Mouse (Mus musculus) embryonic facial prominence, embryonic 15.5 days (tissue): ENCODE measurements around the gene Snd1. TPM values are rescaled to one million over a fixed set of nuclear protein-coding genes. Genes with fewer than 3 reads are reported as not detected.
A peak's percentile ranks its signal among the peaks of the same experiment; 100 is the strongest.

Experiments used
- ATAC-seq: fragments of 200-750 bp; cut with Nextera tagmentation; 2 replicates; pipeline ENCODE4 v1.8.0; 2017; ENCODE audit warnings: low read depth, moderate TSS enrichment; ENCODE audit not compliant: insufficient number of reproducible peaks, low FRiP score, low TSS enrichment
- H3K27ac ChIP-seq: fragments of 300-500 bp; sonication (generic); replicated peaks from 2 replicates; pipeline ENCODE4 v1.5.1; 2015; ENCODE audit warnings: mild to moderate bottlenecking, inconsistent platforms
- H3K27me3 ChIP-seq: fragments of 300-500 bp; sonication (generic); 2 replicates; pipeline ENCODE4 v1.6.1; 2015; ENCODE audit warnings: inconsistent platforms
- H3K36me3 ChIP-seq: fragments of 300-500 bp; sonication (generic); 2 replicates; pipeline ENCODE4 v1.6.1; 2015; ENCODE audit warnings: mild to moderate bottlenecking, inconsistent platforms
- H3K4me1 ChIP-seq: fragments of 300-500 bp; sonication (generic); 2 replicates; pipeline ENCODE4 v1.6.1; 2015; ENCODE audit warnings: inconsistent platforms
- H3K4me2 ChIP-seq: fragments of 300-500 bp; sonication (generic); replicated peaks from 2 replicates; pipeline ENCODE4 v1.6.1; 2015; ENCODE audit warnings: mild to moderate bottlenecking, inconsistent platforms
- H3K4me3 ChIP-seq: fragments of 300-500 bp; sonication (generic); replicated peaks from 2 replicates; pipeline ENCODE4 v1.5.1; 2015; ENCODE audit warnings: mild to moderate bottlenecking, inconsistent platforms
- H3K9ac ChIP-seq: fragments of 300-500 bp; sonication (generic); 2 replicates; pipeline ENCODE4 v1.6.1; 2015; ENCODE audit warnings: inconsistent platforms
- H3K9me3 ChIP-seq: fragments of 300-500 bp; sonication (generic); replicated peaks from 2 replicates; pipeline ENCODE4 v1.6.1; 2016; ENCODE audit warnings: inconsistent platforms
- WGBS: fragments of 180-500 bp; shearing (Covaris S2); methylation state at CpG from one replicate; pipeline ENCODE4 v1.1.7; 2015; 5-methylcytosine and 5-hydroxymethylcytosine counted together
- polyA plus RNA-seq: library from polyadenylated mRNA; unstranded; fragments of >200 nt; fragmentation: Nextera tagmentation; extraction: Ambion mirVana; gene quantifications from 2 replicates; pipeline ENCODE4 v1.2.1, GENCODE M21; 2015

The Snd1 gene
- polyA plus RNA-seq, 1 experiment from 2014 or later = 112 TPM

DNA sequence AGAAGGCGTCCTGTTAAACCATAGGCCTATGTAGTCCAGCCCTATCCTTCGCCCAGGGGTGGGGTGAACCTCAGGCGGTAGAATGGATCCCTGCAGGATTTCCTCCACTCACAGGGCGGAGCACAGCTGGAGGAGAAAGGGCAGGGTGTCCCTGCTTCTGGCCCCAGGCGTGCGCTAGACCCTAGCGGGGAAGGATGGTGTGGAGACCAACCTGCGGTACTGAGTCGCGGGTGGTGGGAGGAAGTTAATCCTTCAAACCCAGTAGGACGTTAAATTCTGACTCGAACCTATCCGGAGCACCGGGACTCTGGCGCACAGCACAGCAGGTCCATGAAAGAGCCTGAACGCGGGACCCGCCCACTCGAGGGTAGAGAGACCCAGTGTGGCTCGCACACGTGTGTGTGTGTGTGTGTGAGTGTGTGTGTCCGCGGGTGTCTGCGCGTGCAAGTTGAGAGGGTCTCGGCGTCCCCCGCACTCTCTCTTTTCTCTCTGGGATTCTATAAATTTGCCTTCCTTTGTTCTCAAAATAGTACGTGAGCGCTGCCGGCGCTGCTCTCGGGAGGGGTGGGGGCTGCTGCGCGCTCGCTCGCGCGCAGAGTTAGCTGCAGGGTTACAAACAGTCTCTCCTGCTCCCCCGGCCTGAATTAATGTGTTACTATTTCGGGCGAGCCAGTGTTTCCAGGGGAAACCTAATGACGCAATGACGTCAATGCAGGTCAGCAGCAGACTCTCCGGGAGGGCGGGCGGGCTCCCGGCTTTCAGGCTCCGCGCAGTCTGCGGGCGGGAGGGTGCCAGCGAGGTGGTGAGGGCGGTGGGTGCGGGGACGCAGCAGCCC lies 506.0 kb downstream of the Snd1 start:
- Histone ChIP-seq H3K4me2 (peak overlapping the region; percentile 76), H3K4me1 (peaks cover 13% of the 10 kb centered on the region), H3K9ac (no peak overlapping the region), H3K36me3 (no peaks in the 10 kb centered on the region), H3K4me3 (peak overlapping the region; percentile 43), H3K9me3 (no peaks in the 10 kb centered on the region), H3K27me3 (peaks cover 55% of the 10 kb centered on the region), H3K27ac (no peak overlapping the region)
- under 1% methylated on average over 56 of the region's 56 CpGs for WGBS
- ATAC-seq = peak; percentile 56

DNA sequence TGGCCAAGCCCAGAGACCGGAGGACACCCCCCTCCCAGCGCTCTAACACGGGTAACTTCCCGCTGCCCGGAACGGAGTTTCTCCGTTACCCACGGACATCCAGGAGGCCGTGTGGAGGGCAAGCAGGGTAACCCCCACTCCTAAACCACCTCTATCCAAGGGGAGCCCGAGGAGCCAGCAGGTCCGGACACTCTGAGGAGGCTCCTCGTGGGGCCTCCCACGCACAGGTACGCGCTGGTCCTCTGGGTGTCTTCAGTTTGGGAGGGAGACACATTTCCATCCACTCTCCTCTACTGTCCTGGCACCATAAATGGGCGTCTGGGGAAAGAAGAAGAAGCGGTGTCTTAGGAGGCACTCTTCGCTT lies 506.6 kb downstream of the Snd1 start:
- ATAC-seq = no peak
- no peak overlapping the region for H3K27ac ChIP-seq
- peaks cover 13% of the 10 kb centered on the region for H3K4me1 ChIP-seq
- no peaks in the 10 kb centered on the region for H3K36me3 ChIP-seq
- peak overlapping the region; percentile 43 for H3K4me3 ChIP-seq
- peak overlapping the region; percentile 76 for H3K4me2 ChIP-seq
- H3K9ac ChIP-seq = no peak overlapping the region
- no peaks in the 10 kb centered on the region for H3K9me3 ChIP-seq
- H3K27me3 ChIP-seq = peaks cover 55% of the 10 kb centered on the region
- 4% methylated on average over 18 of the region's 18 CpGs for WGBS

DNA sequence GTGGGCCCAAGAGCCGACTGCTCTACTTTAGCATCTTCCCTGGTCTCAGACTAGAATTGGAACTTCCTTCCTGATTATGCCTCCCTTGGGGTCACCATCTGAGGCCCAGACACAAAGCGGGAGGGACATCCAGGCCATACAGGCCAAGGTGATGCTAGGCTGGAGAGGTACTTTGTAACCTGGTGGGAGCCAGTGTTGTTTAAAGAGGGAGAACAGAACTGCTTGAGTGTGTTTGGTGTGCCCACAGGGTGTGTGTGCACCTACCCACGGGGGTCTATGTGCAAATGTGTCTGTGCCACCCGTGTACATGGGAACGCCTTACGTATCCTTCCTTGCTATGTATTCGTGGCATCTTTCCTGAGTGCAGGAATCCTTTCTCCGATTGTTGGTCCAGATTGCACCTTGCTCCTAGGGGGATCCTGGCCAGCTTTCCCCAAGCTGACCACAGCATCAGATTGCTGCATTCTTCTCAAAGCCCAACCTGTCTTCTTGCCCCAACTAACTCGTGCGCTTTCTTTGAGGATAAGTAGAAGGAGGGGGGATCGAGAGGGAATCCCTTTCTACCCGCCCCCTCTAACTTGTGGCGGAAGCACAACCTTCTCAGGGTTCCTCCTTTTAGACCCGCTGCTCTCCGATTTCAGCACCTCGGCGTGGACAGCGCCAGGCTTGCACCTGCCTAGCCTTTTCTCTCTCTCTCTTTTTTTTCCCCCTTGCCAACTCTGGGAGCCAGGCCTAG lies 507.2 kb downstream of the Snd1 start:
- Histone ChIP-seq H3K27ac (no peak overlapping the region), H3K4me3 (peak overlapping the region; percentile 43; the same call in 1 of the 2 replicates), H3K36me3 (no peaks in the 10 kb centered on the region), H3K4me1 (peaks cover 13% of the 10 kb centered on the region), H3K27me3 (peaks cover 55% of the 10 kb centered on the region), H3K9ac (no peak overlapping the region), H3K9me3 (no peaks in the 10 kb centered on the region), H3K4me2 (peak overlapping the region; percentile 76)
- no peak for ATAC-seq
- 10% methylated on average over 18 of the region's 18 CpGs for WGBS

DNA sequence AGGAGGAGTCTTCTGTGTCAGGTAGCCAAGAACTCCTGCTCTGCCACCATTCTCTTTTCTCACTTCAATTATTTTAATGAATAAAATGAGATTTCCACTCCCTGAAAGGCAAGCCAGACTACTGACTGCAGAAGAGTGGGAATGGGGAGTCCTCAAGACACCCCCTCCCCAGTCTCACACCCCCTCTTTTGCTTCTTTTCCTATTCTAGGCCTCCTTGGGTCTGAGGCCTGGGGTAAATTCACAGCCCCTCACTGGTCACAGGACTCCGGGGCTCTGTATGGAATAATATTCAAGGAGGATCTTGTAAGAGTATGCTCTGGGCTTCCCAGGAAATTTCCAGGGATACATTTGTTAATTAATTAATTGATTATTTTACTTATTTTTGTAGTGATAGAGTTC lies 507.9 kb downstream of the Snd1 start:
- ATAC-seq = no peak
- Histone ChIP-seq H3K27me3 (peaks cover 55% of the 10 kb centered on the region), H3K9ac (no peak overlapping the region), H3K9me3 (no peaks in the 10 kb centered on the region), H3K4me2 (no peak overlapping the region), H3K4me1 (peaks cover 13% of the 10 kb centered on the region), H3K4me3 (no peak overlapping the region), H3K27ac (no peak overlapping the region), H3K36me3 (no peaks in the 10 kb centered on the region)
- 80% methylated on average over 1 of the region's 1 CpGs for WGBS

Other genes starting within 250 kb of the Snd1 start
- 20.6 and 23.3 TPM in 2 replicates for gene Zfp800, start 77.1 kb upstream of the Snd1 start, polyA plus RNA-seq
- 419 and 430 TPM in 2 replicates for gene Arf5, start 51.6 kb upstream of the Snd1 start, polyA plus RNA-seq
- gene Fscn3, start 47.4 kb upstream of the Snd1 start, polyA plus RNA-seq = not detected in 2 replicates
- gene Gcc1, start 46.7 kb upstream of the Snd1 start, polyA plus RNA-seq = 9.6 and 10.5 TPM in 2 replicates
- not detected in 2 replicates for gene Pax4, start 25.8 kb upstream of the Snd1 start, polyA plus RNA-seq